Mouse (Mus musculus) hindbrain, embryonic 15.5 days (tissue): ENCODE data around the gene 1700017N19Rik. TPM values are rescaled to one million over a fixed set of nuclear protein-coding genes. Genes with fewer than 3 reads are reported as not detected.

Experiments used
- ATAC-seq: fragments of 200-750 bp; cut with Nextera tagmentation; 2 replicates; pipeline ENCODE4 v1.8.0; 2017; ENCODE audit warnings: low read depth, moderate number of reproducible peaks, moderate TSS enrichment; ENCODE audit not compliant: low FRiP score
- H3K27ac ChIP-seq: fragments of 300-500 bp; sonication (generic); replicated peaks from 2 replicates; pipeline ENCODE4 v1.5.1; 2015; ENCODE audit warnings: mild to moderate bottlenecking, inconsistent platforms
- H3K27me3 ChIP-seq: fragments of 300-500 bp; sonication (generic); 2 replicates; pipeline ENCODE4 v1.6.1; 2015; ENCODE audit warnings: control low read depth, inconsistent platforms
- H3K36me3 ChIP-seq: fragments of 300-500 bp; sonication (generic); 2 replicates; pipeline ENCODE4 v1.6.1; 2015; ENCODE audit warnings: control low read depth, inconsistent platforms
- H3K4me1 ChIP-seq: fragments of 300-500 bp; sonication (generic); replicated peaks from 2 replicates; pipeline ENCODE4 v1.6.1; 2015; ENCODE audit warnings: control low read depth, inconsistent platforms
- H3K4me2 ChIP-seq: fragments of 300-500 bp; sonication (generic); 2 replicates; pipeline ENCODE4 v1.6.1; 2015; ENCODE audit warnings: moderate library complexity, mild to moderate bottlenecking, inconsistent platforms
- H3K4me3 ChIP-seq: fragments of 300-500 bp; sonication (generic); 2 replicates; pipeline ENCODE4 v1.5.1; 2015; ENCODE audit warnings: mild to moderate bottlenecking, inconsistent platforms
- H3K9ac ChIP-seq: fragments of 300-500 bp; sonication (generic); 2 replicates; pipeline ENCODE4 v1.6.1; 2015; ENCODE audit warnings: inconsistent platforms
- H3K9me3 ChIP-seq: fragments of 300-500 bp; sonication (generic); 2 replicates; pipeline ENCODE4 v1.6.1; 2016; ENCODE audit warnings: control low read depth, inconsistent platforms
- WGBS: fragments of 180-500 bp; shearing (Covaris S2); methylation state at CpG from one replicate; pipeline ENCODE4 v1.1.7; 2015; 5-methylcytosine and 5-hydroxymethylcytosine counted together
- polyA plus RNA-seq: library from polyadenylated mRNA; unstranded; fragments of >200 nt; fragmentation: Nextera tagmentation; extraction: Ambion mirVana; gene quantifications from 2 replicates; pipeline ENCODE4 v1.2.1, GENCODE M21; 2015

1700017N19Rik gene
- polyA plus RNA-seq, 1 experiment from 2014 or later, result not detected

- Histone ChIP-seq H3K4me1 (no peaks in the 10 kb centered on the region), H3K36me3 (no peaks in the 10 kb centered on the region), H3K4me2 (no peak overlapping the region), H3K9ac (no peak overlapping the region), H3K4me3 (no peak overlapping the region), H3K27me3 (no peaks in the 10 kb centered on the region), H3K9me3 (no peaks in the 10 kb centered on the region), H3K27ac (no peak overlapping the region)
- WGBS, result 70% methylated on average over 2 of the region's 2 CpGs
- peak; percentile 83; the same call in 1 of the 2 replicates for ATAC-seq
Observed at GRCm38 (mm10) chr10:100604254-100604653, 14.0 kb downstream of the 1700017N19Rik start.

- H3K4me3 ChIP-seq, result no peak overlapping the region
- no peaks in the 10 kb centered on the region for H3K27me3 ChIP-seq
- ATAC-seq, result no peak
- H3K27ac ChIP-seq, result no peak overlapping the region
- no peaks in the 10 kb centered on the region for H3K4me1 ChIP-seq
- H3K36me3 ChIP-seq, result no peaks in the 10 kb centered on the region
- H3K9ac ChIP-seq, result no peak overlapping the region
- WGBS, result 71% methylated on average over 6 of the region's 6 CpGs
- H3K9me3 ChIP-seq, result no peaks in the 10 kb centered on the region
- no peak overlapping the region for H3K4me2 ChIP-seq
Observed at GRCm38 (mm10) chr10:100617233-100617903, 27.1 kb downstream of the 1700017N19Rik start.

DNA sequence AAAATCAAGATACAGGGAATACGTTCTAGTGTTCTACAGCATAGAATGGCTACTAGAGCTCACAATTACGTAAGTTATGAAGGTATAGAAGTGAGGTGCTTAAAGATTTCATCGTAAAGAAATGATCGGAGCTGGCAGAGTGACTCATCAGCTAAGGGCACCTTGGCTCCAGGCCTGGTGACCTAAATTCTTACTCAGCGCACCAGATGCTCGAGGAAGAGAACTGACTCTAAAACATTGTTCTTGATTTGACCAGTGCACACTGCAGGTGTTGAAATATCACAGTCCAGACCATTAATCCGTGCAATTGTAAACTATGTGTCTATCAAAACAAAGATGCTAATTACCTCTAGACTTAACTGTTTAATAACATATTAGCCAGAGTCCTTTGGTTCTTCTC lies 29.2 kb downstream of the 1700017N19Rik start:
- ATAC-seq, result no peak
- no peaks in the 10 kb centered on the region for H3K27me3 ChIP-seq
- no peak overlapping the region for H3K9ac ChIP-seq
- no peaks in the 10 kb centered on the region for H3K36me3 ChIP-seq
- H3K27ac ChIP-seq, result no peak overlapping the region
- H3K4me1 ChIP-seq, result no peaks in the 10 kb centered on the region
- no peaks in the 10 kb centered on the region for H3K9me3 ChIP-seq
- 94% methylated on average over 7 of the region's 7 CpGs for WGBS
- H3K4me3 ChIP-seq, result no peak overlapping the region
- H3K4me2 ChIP-seq, result no peak overlapping the region

DNA sequence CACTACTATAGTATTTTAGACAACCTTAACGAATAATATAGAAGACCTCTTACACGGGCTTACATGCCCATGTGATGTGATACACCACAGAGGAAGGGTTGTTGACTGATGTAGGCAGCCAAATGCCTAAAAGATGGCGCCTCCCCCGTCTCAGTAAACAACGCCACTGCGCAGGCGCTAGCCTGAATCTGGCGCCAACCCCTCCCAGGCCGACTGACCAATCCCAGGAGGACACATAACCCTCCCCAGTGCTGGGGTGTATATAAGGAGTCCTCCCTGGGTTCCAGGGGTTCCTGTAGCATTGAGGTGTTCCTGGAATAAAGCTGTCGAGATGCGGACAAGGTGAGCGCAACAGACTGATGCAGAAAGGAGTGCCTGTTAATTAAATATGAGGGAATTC lies 29.8 kb downstream of the 1700017N19Rik start:
- ATAC-seq, result no peak
- no peak overlapping the region for H3K9ac ChIP-seq
- H3K36me3 ChIP-seq, result no peaks in the 10 kb centered on the region
- no peaks in the 10 kb centered on the region for H3K4me1 ChIP-seq
- H3K4me3 ChIP-seq, result no peak overlapping the region
- H3K27me3 ChIP-seq, result no peaks in the 10 kb centered on the region
- H3K27ac ChIP-seq, result no peak overlapping the region
- no peak overlapping the region for H3K4me2 ChIP-seq
- no peaks in the 10 kb centered on the region for H3K9me3 ChIP-seq
- 97% methylated on average over 12 of the region's 12 CpGs for WGBS

GRCm38 (mm10) chr10:100622494-100622893 lies 32.2 kb downstream of the 1700017N19Rik start:
- no peak for ATAC-seq
- Histone ChIP-seq H3K27ac (no peak overlapping the region), H3K9ac (no peak overlapping the region), H3K4me3 (no peak overlapping the region), H3K4me2 (no peak overlapping the region), H3K9me3 (no peaks in the 10 kb centered on the region), H3K27me3 (no peaks in the 10 kb centered on the region), H3K36me3 (no peaks in the 10 kb centered on the region), H3K4me1 (no peaks in the 10 kb centered on the region)
- WGBS, result 89% methylated on average over 3 of the region's 3 CpGs

GRCm38 (mm10) chr10:100629762-100630438 lies 39.6 kb downstream of the 1700017N19Rik start:
- Histone ChIP-seq H3K4me2 (peak overlapping the region; percentile 45), H3K27ac (peak overlapping the region; percentile 76), H3K27me3 (no peaks in the 10 kb centered on the region), H3K9ac (peak overlapping the region; percentile 33; the same call in 1 of the 2 replicates), H3K4me3 (peak overlapping the region; percentile 17; the same call in 1 of the 2 replicates), H3K9me3 (no peaks in the 10 kb centered on the region), H3K36me3 (no peaks in the 10 kb centered on the region), H3K4me1 (peaks cover 3% of the 10 kb centered on the region; the same call in 1 of the 2 replicates)
- ATAC-seq, result peak; percentile 71; the same call in 1 of the 2 replicates
- 24% methylated on average over 20 of the region's 20 CpGs for WGBS

- no peak for ATAC-seq
- Histone ChIP-seq H3K4me1 (no peaks in the 10 kb centered on the region), H3K9me3 (no peaks in the 10 kb centered on the region), H3K27ac (no peak overlapping the region), H3K36me3 (no peaks in the 10 kb centered on the region), H3K4me2 (no peak overlapping the region), H3K27me3 (no peaks in the 10 kb centered on the region), H3K9ac (no peak overlapping the region), H3K4me3 (no peak overlapping the region)
- 87% methylated on average over 3 of the region's 3 CpGs for WGBS
Observed at GRCm38 (mm10) chr10:100642887-100643286, 52.6 kb downstream of the 1700017N19Rik start.

DNA sequence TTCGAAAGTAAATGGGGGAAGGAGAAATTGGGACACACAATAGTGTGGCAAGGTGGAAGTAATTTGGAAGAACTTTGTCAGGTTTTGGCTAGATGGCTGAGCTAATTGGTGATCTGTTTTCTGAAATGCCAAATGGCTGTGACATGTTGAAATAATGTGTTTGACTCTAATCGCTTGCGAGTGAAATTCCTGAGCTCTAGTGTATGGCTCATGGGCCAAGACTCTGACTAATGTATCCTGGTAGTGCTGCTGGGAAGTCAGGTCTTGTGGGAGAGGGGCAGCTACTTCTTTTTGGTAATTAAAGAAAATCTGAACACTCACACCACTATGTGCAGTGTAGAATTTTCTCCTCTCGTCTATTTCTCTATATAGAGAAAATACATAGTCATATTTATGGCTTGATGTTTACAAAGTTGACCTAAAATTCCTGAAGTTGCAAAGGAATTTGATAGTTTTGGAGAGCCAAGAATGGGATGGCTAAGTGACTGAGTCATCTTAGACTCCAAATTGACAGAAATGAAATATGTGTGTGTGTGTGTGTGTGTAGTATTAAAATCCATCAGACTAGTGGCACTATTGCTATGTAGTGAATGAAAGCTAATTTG lies 55.1 kb downstream of the 1700017N19Rik start:
- Histone ChIP-seq H3K4me1 (no peaks in the 10 kb centered on the region), H3K9ac (no peak overlapping the region), H3K36me3 (no peaks in the 10 kb centered on the region), H3K27ac (no peak overlapping the region), H3K9me3 (no peaks in the 10 kb centered on the region), H3K27me3 (no peaks in the 10 kb centered on the region), H3K4me3 (no peak overlapping the region), H3K4me2 (no peak overlapping the region)
- ATAC-seq, result no peak
- WGBS, result 77% methylated on average over 4 of the region's 4 CpGs

DNA sequence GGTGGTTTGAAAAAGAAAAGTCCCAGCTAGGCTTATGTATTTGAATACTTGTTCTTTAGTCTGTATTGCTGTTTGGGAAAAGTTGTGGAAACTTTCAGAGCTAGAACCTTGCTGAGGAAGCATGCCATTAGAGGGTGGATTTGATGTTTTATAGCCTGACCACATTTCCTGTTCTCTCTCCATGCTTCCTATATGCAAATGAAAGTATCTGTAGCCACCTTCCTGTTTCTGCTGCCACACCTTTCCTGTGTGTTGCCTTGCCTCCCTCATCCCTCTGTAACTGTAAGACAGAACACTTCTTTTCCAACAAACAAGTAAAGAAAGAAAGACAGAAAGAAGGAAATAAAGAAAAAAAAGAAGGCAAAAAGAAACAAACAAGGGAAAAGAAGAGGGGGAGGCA lies 63.9 kb downstream of the 1700017N19Rik start:
- Histone ChIP-seq H3K36me3 (no peaks in the 10 kb centered on the region), H3K27ac (no peak overlapping the region), H3K4me1 (no peaks in the 10 kb centered on the region), H3K4me2 (no peak overlapping the region), H3K9me3 (no peaks in the 10 kb centered on the region), H3K4me3 (no peak overlapping the region), H3K9ac (no peak overlapping the region), H3K27me3 (no peaks in the 10 kb centered on the region)
- ATAC-seq, result no peak

DNA sequence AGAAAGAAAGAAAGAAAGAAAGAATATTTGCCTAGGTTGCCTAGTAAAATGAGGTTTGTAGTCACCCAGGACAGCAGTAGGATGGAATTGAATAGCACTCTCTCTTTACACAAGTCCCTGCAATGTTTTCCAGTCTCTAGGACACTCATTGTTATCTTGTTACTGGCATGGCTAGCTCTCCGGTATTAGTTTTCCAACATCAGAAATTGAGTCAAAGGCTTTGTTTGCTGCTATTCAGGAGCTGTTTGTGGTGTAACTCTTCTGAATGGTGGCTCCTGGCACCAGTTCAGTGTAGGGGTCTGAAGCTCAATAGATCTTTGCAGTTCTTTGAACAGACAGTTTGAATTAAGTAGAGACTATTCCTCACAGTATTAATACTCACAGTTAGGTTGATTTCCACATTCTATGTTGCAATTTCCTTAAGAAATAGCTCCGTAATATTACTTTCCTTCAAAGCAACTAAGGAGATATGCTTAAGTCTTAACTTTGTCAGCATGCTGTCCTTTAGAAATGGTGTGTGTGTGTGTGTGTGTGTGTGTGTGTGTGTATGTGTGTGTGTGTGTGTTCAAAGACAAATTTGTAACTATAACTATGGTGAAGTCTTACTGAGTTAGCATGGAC lies 71.8 kb downstream of the 1700017N19Rik start:
- ATAC-seq, result peak; percentile 65; the same call in 1 of the 2 replicates
- Histone ChIP-seq H3K4me3 (no peak overlapping the region), H3K27ac (no peak overlapping the region), H3K36me3 (no peaks in the 10 kb centered on the region), H3K9me3 (no peaks in the 10 kb centered on the region), H3K9ac (no peak overlapping the region), H3K4me1 (no peaks in the 10 kb centered on the region), H3K27me3 (no peaks in the 10 kb centered on the region), H3K4me2 (no peak overlapping the region)
- 46% methylated on average over 2 of the region's 2 CpGs for WGBS
